Mouse (Mus musculus) liver, postnatal 0 days (tissue): ENCODE measurements around the gene Glp2r.

Source experiments
- CTCF ChIP-seq: sonication (generic); IDR thresholded peaks from 2 replicates; pipeline ENCODE4 v1.5.1; 2016; ENCODE audit warnings: antibody characterized with exemption, low read depth
- EP300 ChIP-seq: IDR thresholded peaks from 2 replicates; pipeline ENCODE4 v1.6.1; 2016; ENCODE audit warnings: antibody characterized with exemption, low read depth, mild to moderate bottlenecking

DNA sequence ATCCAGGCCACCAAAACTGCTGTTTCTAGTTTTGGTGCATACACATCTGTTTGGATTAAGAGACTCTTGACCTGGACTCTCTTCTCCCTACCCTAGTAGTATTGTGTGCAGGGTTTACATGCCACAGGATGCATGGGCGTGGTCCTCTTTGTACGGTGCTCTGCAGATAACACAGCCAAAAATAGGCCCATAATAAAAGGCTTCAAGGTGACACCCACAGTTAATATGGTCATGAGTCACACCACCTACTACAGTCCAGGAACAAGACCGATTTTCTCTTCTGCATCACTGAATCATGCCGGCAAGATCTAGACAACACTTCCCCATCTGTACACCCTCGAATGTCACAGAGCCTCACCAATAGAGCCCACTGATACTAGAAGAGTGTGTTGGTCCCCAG is 49.5 kb downstream of the Glp2r start:
- TF ChIP-seq EP300 (no peak), CTCF (no peak)
